Mouse (Mus musculus) liver, adult 2 months (tissue): ENCODE data around the gene Sulf2.

ENCODE experiments used
- CTCF ChIP-seq: fragments of 200-500 bp; IDR thresholded peaks from 2 replicates; pipeline ENCODE4 v1.5.1; 2011; ENCODE audit warnings: low read depth, low read length, control low read depth
- POLR2A ChIP-seq: fragments of 200-500 bp; IDR thresholded peaks from 2 replicates; pipeline ENCODE4 v1.6.1; 2011; ENCODE audit warnings: low read length, control low read depth; ENCODE audit not compliant: insufficient read depth; ENCODE audit errors: extremely low read depth

GRCm38 (mm10) chr2:166141039-166141438, 14.4 kb downstream of the Sulf2 start:
- TF ChIP-seq CTCF (no peak), POLR2A (no peak)
